Mouse (Mus musculus): ENCODE results near the gene Dffb. TPM values are rescaled to one million over a fixed set of nuclear protein-coding genes. Genes with fewer than 3 reads are reported as not detected.
A peak's percentile ranks its signal among the peaks of the same experiment; 100 is the strongest.
"Not testable (repeated sequence)": the region's sequence is repeated elsewhere in the genome, so short reads cannot be mapped to it uniquely, and the experiment has no call there.

The Dffb gene
- polyA plus RNA-seq, 1 experiment from 2014 or later, result 5.8 TPM

DNA sequence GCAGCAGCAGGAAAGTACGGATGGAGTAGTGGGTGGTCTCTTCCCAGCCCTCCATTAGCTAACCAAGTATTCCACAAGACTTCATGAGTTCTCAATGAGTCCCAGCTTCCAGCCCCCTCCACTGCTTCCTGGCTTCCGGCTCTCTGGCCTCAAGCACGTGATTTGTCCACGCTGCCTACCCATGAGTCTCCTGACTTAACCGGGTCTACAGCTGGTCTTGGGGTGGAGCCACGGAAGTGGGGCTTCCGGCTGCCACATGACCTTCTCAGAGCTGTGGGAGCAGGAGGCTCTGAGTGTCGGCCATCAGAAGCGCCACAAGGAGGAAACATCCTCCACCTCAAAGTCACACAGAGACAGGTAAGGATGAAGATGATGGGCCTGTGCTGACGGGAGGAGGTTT, 45.5 kb downstream of the Dffb start:
- no peak overlapping the region for H3K27ac ChIP-seq (replicated peaks)
- no peak for TF ChIP-seq EP300 (optimal IDR thresholded peaks at IDR 0.05)
- TF ChIP-seq CTCF (IDR thresholded peaks at IDR 0.05; ENCODE audit: low read depth), result no peak
- WGBS, result 60% methylated on average over 10 of the region's 10 CpGs
- no peaks in the 10 kb centered on the region for H3K27me3 ChIP-seq (ENCODE audit: control insufficient read depth, insufficient read depth, low read length)
- no peaks in the 10 kb centered on the region for H3K4me1 ChIP-seq (replicated peaks; ENCODE audit: control insufficient read depth, insufficient read depth)
- no peaks in the 10 kb centered on the region for H3K36me3 ChIP-seq (ENCODE audit: control insufficient read depth, insufficient read depth, low read length)
- no peak overlapping the region for H3K9ac ChIP-seq (ENCODE audit: low read length)
- no peaks in the 10 kb centered on the region for H3K9me3 ChIP-seq (ENCODE audit: control insufficient read depth, low read length)
- no peak overlapping the region for H3K4me3 ChIP-seq (ENCODE audit: low read depth, low read length)
- no peak for ATAC-seq (ENCODE audit: low FRiP score, low TSS enrichment)
- DNase-seq (ENCODE audit: low spot score), result no peak
- H3K4me2 ChIP-seq (replicated peaks; ENCODE audit: low read depth), result no peak overlapping the region

DNA sequence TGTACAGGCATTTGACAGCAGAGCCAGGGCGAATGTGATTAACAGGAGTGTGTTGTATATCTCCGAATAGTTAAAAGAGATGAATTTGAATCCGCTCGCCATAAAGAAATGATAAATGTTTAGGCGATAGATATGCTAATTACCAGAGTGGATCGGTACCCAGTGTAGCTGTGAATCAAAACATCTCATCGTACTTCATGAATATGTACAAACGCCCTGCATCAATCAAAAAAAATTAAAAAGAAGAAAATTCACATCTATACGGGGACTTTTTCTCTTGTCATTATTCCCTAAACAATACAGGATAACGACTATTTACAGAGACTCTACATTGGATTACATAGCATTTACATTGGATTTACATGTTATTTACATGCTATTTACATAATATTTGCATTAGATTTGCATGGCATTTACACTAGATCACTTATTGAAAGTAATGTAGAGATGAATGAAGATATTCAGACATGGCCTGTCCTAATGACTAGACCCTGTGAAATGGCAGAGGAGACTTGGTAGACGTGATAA, 46.1 kb downstream of the Dffb start:
- 83% methylated on average over 11 of the region's 11 CpGs for WGBS
- Histone ChIP-seq H3K27me3 (ENCODE audit: control insufficient read depth, insufficient read depth, low read length) (no peaks in the 10 kb centered on the region), H3K4me2 (replicated peaks; ENCODE audit: low read depth) (no peak overlapping the region), H3K36me3 (ENCODE audit: control insufficient read depth, insufficient read depth, low read length) (no peaks in the 10 kb centered on the region), H3K9ac (ENCODE audit: low read length) (no peak overlapping the region), H3K4me1 (replicated peaks; ENCODE audit: control insufficient read depth, insufficient read depth) (no peaks in the 10 kb centered on the region), H3K4me3 (ENCODE audit: low read depth, low read length) (no peak overlapping the region), H3K27ac (replicated peaks) (no peak overlapping the region), H3K9me3 (ENCODE audit: control insufficient read depth, low read length) (no peaks in the 10 kb centered on the region)
- DNase-seq (ENCODE audit: low spot score), result no peak
- no peak for TF ChIP-seq CTCF (IDR thresholded peaks at IDR 0.05; ENCODE audit: low read depth)
- no peak for TF ChIP-seq EP300 (optimal IDR thresholded peaks at IDR 0.05)
- ATAC-seq (ENCODE audit: low FRiP score, low TSS enrichment), result no peak

DNA sequence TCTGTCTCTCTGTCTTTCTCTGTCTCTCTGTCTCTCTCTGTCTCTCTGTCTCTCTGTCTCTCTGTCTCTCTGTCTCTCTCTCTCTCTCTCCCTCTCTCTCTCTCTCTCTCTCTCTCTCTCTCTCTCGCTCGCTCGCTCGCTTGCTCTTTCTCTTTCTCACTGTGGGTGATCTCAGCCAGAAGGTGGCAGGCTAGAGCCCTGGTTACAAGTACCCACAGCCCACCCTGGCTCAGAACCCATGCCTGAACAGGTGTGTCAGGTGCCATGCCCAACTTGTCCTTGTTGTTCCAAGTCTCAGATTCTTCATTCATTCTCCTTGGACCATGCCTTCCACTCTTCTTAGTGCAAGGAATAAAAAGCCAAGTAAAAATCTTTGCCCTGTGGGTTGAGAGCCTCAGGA, 52.8 kb downstream of the Dffb start:
- not testable (repeated sequence) for H3K9ac ChIP-seq (ENCODE audit: low read length); H3K36me3 ChIP-seq (ENCODE audit: control insufficient read depth, insufficient read depth, low read length); H3K9me3 ChIP-seq (ENCODE audit: control insufficient read depth, low read length); H3K4me2 ChIP-seq (replicated peaks; ENCODE audit: low read depth); H3K27me3 ChIP-seq (ENCODE audit: control insufficient read depth, insufficient read depth, low read length); H3K27ac ChIP-seq (replicated peaks); H3K4me1 ChIP-seq (replicated peaks; ENCODE audit: control insufficient read depth, insufficient read depth); H3K4me3 ChIP-seq (ENCODE audit: low read depth, low read length); ATAC-seq (ENCODE audit: low FRiP score, low TSS enrichment)
- peak; percentile 20 for DNase-seq (ENCODE audit: low spot score)
- WGBS, result 16% methylated on average over 4 of the region's 4 CpGs
- peak; percentile 52 for TF ChIP-seq CTCF (IDR thresholded peaks at IDR 0.05; ENCODE audit: low read depth)

DNA sequence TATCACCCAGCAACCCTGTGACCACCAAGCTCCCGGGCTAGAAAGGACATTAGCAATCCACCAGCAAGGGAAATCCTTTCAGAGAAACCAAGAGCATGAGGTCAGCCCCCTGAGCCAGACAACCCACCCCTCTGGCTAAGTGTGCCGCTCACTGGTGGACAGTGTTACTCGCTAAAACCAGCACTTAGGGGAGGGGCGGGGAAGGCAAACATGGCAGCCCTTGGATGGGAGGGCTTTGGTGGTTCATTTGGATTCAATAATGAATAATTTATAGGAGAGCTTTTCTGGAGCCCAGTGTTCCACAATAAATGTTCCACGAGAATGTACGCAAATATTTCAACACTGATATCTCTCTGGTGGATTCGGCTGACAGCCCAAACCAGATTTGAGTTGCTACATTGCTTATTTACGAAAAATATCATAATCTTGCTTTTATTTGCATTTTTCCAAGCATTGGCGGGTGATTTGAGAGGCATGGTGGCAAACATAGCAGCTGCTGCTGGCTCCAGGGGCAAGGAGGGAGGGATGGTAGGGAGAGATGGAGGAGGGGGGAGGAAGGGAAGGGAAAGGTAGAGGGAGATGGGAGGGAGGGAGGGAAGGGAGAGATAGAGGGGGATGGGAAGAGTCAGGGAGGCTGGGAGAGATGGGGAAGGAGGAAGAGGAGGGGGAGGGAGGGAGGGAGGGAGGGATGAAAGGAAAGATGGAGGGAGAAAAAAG, 54.3 kb downstream of the Dffb start:
- H3K27me3 ChIP-seq (ENCODE audit: control insufficient read depth, insufficient read depth, low read length), result no peaks in the 10 kb centered on the region
- H3K9ac ChIP-seq (ENCODE audit: low read length), result no peak overlapping the region
- ATAC-seq (ENCODE audit: low FRiP score, low TSS enrichment), result no peak
- H3K4me1 ChIP-seq (replicated peaks; ENCODE audit: control insufficient read depth, insufficient read depth), result no peaks in the 10 kb centered on the region
- 54% methylated on average over 9 of the region's 9 CpGs for WGBS
- DNase-seq (ENCODE audit: low spot score), result no peak
- TF ChIP-seq CTCF (IDR thresholded peaks at IDR 0.05; ENCODE audit: low read depth), result no peak
- TF ChIP-seq EP300 (optimal IDR thresholded peaks at IDR 0.05), result no peak
- H3K9me3 ChIP-seq (ENCODE audit: control insufficient read depth, low read length), result no peaks in the 10 kb centered on the region
- H3K4me2 ChIP-seq (replicated peaks; ENCODE audit: low read depth), result no peak overlapping the region
- no peaks in the 10 kb centered on the region for H3K36me3 ChIP-seq (ENCODE audit: control insufficient read depth, insufficient read depth, low read length)
- no peak overlapping the region for H3K4me3 ChIP-seq (ENCODE audit: low read depth, low read length)
- no peak overlapping the region for H3K27ac ChIP-seq (replicated peaks)

DNA sequence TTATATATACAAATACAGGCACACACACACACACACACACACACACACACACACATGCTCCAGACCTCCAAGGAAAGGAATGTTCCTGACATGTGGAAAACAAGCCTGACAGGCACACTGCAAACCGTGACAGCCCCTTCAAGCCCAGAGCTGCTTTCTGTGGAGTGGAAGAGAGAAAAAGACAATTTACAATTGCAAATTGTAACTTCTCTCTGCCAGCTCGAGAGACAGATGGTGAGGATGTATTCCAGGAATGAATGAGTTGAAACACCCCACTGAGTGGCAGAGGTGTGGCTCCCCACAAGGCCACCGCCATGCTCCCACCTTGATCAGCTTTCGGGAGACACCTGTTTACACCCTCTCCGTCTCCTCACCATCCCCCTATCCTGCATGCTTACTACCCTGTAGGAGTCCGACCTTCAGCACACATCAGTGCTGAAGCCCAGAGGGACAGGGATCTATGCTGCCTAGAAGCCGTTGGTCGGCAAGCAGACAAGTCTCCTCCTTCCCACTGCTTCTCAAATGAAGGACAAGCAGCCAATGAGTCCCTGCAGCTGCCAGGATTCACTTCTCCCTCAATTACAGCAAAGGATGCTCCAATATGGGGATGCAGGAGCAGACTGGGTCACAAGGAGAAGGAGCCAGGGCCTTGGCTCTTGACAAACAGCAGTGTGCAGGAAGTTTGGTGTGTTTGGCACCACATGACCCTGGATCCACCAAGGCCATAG, 57.0 kb downstream of the Dffb start:
- Histone ChIP-seq H3K4me1 (replicated peaks; ENCODE audit: control insufficient read depth, insufficient read depth) (no peaks in the 10 kb centered on the region), H3K4me3 (ENCODE audit: low read depth, low read length) (no peak overlapping the region), H3K4me2 (replicated peaks; ENCODE audit: low read depth) (no peak overlapping the region), H3K27ac (replicated peaks) (no peak overlapping the region), H3K36me3 (ENCODE audit: control insufficient read depth, insufficient read depth, low read length) (no peaks in the 10 kb centered on the region), H3K27me3 (ENCODE audit: control insufficient read depth, insufficient read depth, low read length) (no peaks in the 10 kb centered on the region), H3K9ac (ENCODE audit: low read length) (no peak overlapping the region), H3K9me3 (ENCODE audit: control insufficient read depth, low read length) (no peaks in the 10 kb centered on the region)
- 27% methylated on average over 8 of the region's 8 CpGs for WGBS
- TF ChIP-seq CTCF (IDR thresholded peaks at IDR 0.05; ENCODE audit: low read depth) (no peak), EP300 (optimal IDR thresholded peaks at IDR 0.05) (no peak)
- ATAC-seq (ENCODE audit: low FRiP score, low TSS enrichment) (no peak), DNase-seq (ENCODE audit: low spot score) (no peak)

Other genes with a start within 250 kb of the Dffb start
- 50.0 and 51.8 TPM in 2 replicates for gene A430005L14Rik, start 17.9 kb downstream of the Dffb start, polyA plus RNA-seq (2015; fragmentation: Nextera tagmentation; extraction: Ambion mirVana)
- gene Cep104, start 68 bp upstream of the Dffb start, polyA plus RNA-seq (2015; fragmentation: Nextera tagmentation; extraction: Ambion mirVana), result 4.6 and 4.9 TPM in 2 replicates
- gene Lrrc47, start 36.6 kb upstream of the Dffb start, polyA plus RNA-seq (2015; fragmentation: Nextera tagmentation; extraction: Ambion mirVana), result 10.6 and 12.5 TPM in 2 replicates
- 29.8 and 31.2 TPM in 2 replicates for gene Smim1, start 51.1 kb upstream of the Dffb start, polyA plus RNA-seq (2015; fragmentation: Nextera tagmentation; extraction: Ambion mirVana)
- 0.07 TPM in 1 of 2 replicates, not detected in the other for gene Ccdc27, start 67.6 kb upstream of the Dffb start, polyA plus RNA-seq (2015; fragmentation: Nextera tagmentation; extraction: Ambion mirVana)
- 1.0 and 1.3 TPM in 2 replicates for gene Trp73, start 165.1 kb upstream of the Dffb start, polyA plus RNA-seq (2015; fragmentation: Nextera tagmentation; extraction: Ambion mirVana)
- gene Wrap73, start 167.2 kb upstream of the Dffb start, polyA plus RNA-seq (2015; fragmentation: Nextera tagmentation; extraction: Ambion mirVana), result 17.3 and 19.9 TPM in 2 replicates
- 165 and 170 TPM in 2 replicates for gene Tprgl, start 185.5 kb upstream of the Dffb start, polyA plus RNA-seq (2015; fragmentation: Nextera tagmentation; extraction: Ambion mirVana)
- 10.2 and 10.8 TPM in 2 replicates for gene Megf6, start 195.6 kb upstream of the Dffb start, polyA plus RNA-seq (2015; fragmentation: Nextera tagmentation; extraction: Ambion mirVana)

Data from stomach, postnatal 0 days (tissue).